Mouse (Mus musculus) v-Abl transformed pro-B cells (cell line): Measurements from ENCODE around the gene Cadm2.

Experiments
- in situ Hi-C, 2 experiments: fragments of 400-800 bp; cut with MboI; formaldehyde crosslinking; loops; one replicate each; pipeline ENCODE4 v1.15.1; 2025; ENCODE audit not compliant: unreplicated experiment in 2 of 2

Gene Cadm2

DNA sequence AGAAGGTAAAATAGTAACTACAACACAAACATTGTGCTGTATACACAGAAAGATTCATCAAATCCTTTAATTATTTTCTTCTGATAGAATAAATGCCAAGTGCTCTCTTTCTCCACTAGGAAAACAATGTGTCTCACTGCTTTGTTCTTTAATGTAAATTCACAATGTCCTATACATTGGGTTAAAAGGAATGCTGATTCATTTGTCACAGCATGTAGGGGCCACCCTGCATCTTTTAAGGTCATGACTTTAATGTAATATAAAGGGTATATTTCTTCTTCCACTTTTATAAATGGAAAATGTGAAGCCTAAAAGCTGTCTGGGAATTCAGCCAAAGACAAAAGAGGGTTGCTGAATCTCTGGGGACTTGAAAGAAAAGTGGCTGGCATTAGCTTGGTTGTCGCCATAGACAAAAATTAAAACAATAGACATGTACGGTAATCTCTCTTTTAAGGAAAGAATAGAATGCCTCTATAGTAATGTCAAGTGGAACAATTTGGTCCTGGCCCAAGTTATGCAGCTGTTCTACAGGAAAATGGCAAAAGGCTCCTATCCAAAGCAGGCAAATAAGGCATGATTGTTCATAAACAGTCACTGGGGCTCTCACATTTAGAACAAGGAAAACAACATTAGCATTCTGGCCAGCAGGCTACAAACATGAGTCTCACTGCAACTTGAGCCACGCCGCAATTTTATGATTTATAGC is 851.9 kb downstream of the Cadm2 start:
- in situ Hi-C loops: no loop called here

DNA sequence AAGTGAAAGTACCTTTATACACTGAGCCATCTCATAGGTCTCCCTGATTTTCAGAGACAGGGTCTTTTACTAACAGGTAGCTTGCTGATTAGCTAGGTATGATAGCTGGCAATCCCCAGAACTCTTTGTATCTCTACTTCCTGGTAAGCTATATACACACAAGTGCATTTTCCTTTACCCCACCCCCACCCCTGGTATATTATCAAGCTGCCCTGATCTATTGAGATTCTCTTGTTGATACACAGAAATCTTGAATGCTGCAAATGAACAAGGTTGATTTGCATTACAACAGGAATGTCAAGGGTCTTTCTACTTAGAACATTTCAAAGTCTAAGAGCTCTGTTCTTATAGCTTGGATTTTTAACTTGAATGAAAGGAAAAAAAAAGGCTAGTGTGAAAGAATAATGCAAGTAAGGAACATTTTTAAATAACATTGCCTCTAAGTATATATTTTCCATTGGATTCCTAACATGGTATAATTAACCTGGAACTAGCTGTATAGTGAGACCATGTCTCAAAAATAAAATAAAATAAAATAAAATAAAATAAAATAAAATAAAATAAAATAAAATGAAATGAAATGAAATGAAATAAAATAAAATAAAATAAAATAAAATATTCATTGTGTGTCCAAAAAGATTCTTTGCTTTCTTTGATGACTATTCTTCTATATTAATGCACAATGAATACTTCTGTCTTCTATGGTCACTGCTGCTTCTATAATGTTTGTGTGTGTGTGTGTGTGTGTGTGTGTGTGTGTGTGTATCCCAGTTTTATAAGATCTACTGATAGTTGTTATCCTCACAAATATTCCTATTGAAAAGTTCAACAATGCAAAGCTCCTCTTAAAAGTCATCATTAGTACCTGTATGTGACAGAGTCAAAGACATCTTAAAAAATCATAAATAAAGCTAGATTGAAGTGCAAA is 858.9 kb downstream of the Cadm2 start:
- in situ Hi-C loops: no loop called here

DNA sequence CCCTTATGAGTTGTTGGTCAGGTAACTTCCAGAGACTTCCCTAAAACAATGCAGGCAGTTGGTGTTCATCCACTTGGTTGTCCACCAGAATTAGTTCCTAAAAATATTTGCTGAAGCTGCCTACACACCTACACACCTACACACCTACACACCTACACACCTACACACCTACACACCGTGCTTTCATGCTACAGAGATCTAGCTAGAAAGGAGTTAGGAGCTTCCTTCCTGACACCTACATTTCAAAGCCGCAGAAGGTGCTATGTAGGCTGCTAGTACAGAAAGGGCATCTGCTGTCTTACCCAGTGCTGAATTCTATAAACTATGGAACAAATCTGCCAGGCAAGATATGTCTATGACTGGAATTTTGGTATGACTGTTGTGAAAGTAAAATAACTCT is 872.2 kb downstream of the Cadm2 start:
- in situ Hi-C loops: no loop called here

DNA sequence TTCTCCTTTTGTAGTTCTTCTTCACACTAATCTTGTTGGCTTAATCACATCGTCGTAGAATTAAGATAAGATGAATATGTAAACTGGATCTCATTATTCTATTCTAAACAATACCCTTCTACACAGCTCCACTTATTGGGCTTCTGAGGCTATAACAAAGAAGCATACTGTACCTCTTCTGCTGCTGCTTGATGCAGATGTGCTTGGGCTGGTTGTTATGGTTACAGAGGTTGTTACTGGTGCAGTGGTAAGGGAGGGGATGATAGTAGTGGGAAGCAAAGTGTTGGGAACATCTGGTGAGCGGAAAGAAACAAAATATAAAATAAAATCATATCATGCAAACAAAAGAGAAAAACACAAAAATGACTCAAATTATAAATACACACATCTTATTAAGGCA is 889.5 kb downstream of the Cadm2 start:
- in situ Hi-C loops: no loop called here

DNA sequence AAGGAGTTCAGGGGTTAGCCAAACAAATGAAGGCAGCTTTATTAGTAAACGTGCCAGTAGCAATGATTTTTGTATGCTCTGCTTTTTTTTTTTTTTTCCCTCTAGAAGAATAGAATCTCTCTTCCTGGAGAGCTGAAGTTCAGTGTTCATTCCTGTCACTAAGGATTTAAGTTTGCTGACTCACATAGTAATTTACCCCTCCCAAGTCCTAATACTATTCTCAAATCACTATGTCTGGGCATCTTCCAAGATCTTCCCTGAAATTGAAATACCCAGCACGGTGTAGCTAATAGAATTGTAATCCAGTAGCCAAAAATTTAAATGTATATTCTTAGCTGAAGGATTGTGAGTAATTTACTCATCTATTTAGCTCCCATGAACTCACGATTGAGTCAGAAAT is 914.2 kb downstream of the Cadm2 start:
- in situ Hi-C loops: no loop called here

DNA sequence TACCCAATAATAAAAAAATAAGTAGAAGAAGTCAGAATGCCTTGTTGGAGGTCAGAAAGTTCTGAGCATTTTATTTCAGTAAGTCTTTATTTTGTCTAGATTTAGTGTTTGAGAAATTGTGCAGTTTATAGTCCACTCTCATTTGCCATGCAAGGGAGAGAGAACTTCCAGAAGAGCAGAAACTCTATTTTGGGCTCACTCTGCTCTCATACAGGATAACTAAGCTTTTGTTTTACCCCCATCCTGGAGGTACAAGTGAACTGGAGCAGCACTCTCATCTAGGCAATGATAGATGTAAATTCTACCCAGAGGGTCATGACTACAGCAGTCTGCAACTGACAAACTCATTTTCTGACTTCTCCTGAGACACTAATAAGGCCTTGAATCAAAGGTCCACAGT is 925.9 kb downstream of the Cadm2 start:
- in situ Hi-C loops: no loop called here

DNA sequence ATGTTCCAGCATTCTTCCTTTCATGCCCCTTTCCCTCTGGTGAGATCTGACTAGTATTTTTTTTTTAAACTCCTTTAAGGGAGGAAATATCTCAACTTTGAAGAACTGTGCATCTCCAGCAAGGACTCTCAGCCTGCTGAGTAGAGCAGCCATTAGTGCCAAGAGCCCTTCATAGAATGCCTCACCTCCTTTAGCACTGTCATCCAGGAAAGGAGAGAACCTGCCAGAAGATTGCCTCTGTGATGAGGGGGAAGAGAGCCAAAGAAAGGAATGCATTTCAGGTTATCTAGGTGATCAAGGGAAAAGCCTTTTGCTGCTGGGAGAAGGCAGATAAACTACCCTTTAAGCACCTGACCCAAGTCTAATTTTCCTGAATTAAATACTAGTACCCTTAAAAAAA is 943.5 kb downstream of the Cadm2 start:
- in situ Hi-C loops: no loop called here

DNA sequence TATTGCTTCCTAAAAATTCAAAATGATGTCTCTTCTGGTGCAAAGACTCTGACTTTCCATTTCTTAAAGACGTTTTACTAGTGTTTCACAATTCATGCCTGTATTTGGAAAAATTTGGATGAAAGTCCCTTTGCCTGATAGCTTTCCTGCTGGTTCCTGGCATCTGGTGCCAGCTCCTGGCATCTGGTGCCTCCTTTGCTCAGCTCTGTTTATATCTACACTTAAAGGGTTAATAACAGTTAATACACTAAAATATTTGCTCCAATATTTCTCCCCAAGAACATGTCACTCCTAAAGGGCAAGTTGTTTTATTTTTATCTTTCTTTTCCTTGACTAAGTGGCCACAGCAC is 969.7 kb downstream of the Cadm2 start:
- in situ Hi-C loops: no loop called here

DNA sequence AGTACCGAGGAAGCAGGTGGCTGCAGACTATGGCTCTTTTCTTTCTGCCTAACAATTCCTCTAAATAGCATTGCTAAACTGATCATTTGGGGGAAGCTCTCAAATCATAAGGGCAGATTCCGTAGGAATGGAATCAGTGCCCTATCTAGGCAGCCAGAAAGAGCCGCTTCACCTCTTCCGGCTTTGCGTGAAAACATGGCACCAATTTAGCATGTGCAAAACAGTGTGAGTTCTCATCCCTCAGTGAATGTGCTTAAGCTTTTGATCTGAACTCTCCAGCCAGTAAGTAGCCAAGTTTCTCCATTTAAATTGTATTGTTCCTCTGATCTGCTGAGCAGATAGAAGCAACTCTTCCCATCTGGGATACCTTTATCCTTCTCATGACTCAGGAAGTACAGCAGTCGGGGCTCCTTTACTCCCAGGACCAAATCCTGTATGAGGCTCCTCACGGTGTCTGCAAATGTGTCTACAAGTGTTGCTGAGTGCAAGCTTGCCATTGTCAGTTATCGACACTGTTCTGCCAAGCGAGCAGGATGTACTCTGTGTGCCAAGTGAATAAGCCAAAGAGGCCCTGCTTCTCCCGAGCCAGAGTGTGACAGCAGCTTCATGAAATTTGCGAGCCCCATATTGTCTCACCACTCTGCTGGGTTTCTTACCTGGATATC is 970.2 kb downstream of the Cadm2 start:
- in situ Hi-C loops: no loop called here

DNA sequence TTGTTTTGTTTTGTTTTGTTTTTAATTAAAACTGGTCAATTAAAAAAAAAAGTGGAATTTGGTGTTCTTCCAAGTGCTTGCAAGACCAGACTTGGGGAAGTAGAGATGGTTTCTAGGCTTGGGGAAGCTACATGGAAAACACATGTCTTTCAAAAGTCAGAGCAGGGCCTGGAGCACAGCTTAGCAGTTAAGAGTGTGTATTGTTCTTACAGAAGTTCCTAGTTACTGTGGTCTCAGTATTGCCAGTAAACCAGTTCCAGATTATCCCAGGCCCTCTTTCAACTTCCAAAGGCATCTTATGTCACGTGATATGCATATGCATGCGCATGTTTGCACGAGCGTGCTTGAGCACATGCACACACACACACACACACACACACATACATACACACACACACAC is 972.9 kb downstream of the Cadm2 start:
- in situ Hi-C loops: no loop called here

DNA sequence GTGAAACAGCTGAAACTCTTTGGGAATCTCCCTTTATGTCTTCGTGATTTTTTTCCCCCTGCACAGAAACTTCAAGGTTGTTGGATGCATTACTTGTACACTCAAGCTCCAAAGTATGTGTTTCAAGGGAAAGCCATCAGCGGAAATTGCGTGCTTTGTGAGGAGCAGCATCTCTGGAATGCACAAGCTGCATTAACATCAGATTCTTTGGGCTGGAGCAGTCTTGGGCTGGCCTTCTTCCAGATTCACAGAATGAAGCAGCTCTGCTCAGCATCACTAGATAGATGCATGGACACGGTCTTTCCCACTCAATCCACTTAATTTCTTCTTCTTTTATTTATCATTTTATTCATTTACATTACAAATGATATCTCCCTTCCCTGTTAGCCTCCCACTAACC is 977.1 kb downstream of the Cadm2 start:
- in situ Hi-C loops: no loop called here

DNA sequence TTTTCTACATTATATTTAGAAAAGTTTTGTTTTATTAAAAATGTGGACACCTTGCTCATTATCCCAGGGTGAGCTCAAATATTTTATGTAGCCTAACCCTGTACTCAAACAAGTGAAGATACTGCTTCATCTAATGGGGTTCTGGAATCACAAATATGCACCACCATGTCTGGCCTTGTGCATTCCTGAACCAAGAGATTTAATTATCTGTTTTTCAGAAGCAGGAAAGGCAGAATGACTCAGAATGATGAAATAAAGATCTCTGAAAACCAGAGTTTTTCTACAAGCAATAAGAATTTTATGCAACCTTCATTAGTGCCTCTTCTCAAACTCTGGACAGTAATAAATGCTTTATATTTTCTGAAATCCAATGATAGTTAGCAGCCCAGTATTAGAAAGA is 993.2 kb downstream of the Cadm2 start:
- in situ Hi-C loops: no loop called here

DNA sequence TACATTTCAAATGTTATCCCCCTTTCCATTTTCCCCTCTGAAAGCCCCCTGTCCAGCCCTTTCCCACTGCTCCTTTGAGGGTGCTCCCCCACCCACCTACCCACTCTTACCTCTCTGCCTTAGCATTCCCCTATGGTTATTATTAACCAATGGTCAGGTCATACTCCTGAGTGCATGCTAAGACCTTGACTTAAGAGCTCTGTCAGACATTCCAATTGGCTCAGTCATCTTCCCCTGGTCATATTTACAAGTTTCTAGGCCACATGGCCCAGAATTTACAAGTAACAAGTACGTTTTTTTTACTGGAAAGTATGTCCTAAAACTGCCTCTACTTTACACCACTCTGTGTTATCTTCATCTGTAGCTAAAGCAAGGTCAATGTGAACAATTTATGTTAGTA is 998.3 kb downstream of the Cadm2 start:
- in situ Hi-C loops: no loop called here

DNA sequence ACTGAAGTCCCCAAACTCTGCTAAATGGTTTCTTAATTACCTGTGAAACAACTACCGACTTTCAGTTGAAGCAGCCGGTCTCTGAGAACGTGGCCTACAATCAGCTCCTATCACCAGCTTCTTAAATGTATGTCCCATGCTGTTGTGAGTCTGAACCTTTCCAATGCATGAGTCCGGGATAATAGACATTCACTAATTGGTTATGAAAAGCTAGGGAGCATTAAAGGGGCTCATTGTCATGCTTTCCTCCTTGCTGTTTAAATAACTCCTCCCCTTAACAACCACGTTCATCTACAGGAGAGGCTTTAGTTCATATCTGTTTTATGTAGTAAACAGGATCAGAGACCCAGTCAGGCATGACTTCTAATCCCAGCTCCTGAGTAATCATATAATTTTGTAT is 1008.1 kb downstream of the Cadm2 start:
- in situ Hi-C loops: no loop called here
